Mouse (Mus musculus) stomach, postnatal 0 days (tissue): ENCODE results near the gene Clint1. TPM values are rescaled to one million over a fixed set of nuclear protein-coding genes. Genes with fewer than 3 reads are reported as not detected.

Experiments used
- ATAC-seq: fragments of 200-750 bp; cut with Nextera tagmentation; 2 replicates; pipeline ENCODE4 v1.8.0; 2017; ENCODE audit not compliant: low FRiP score, low TSS enrichment
- DNase-seq: peaks from one replicate; pipeline ENCODE4 v3.0.0-alpha.2; 2016; ENCODE audit warnings: low spot score
- H3K27ac ChIP-seq: fragments of 300-500 bp; sonication (generic); replicated peaks from 2 replicates; pipeline ENCODE4 v1.5.1; 2014; ENCODE audit warnings: mild to moderate bottlenecking, control low read depth
- H3K27me3 ChIP-seq: fragments of 300-500 bp; sonication (generic); 2 replicates; pipeline ENCODE4 v1.6.1; 2014; ENCODE audit warnings: low read length; ENCODE audit not compliant: control insufficient read depth, insufficient read depth
- H3K36me3 ChIP-seq: fragments of 300-500 bp; sonication (generic); 2 replicates; pipeline ENCODE4 v1.6.1; 2014; ENCODE audit warnings: low read length, mixed read lengths; ENCODE audit not compliant: control insufficient read depth, insufficient read depth
- H3K4me1 ChIP-seq: fragments of 300-500 bp; sonication (generic); replicated peaks from 2 replicates; pipeline ENCODE4 v1.6.1; 2014; ENCODE audit warnings: antibody characterized with exemption; ENCODE audit not compliant: control insufficient read depth, insufficient read depth
- H3K4me2 ChIP-seq: fragments of 300-500 bp; sonication (generic); replicated peaks from 2 replicates; pipeline ENCODE4 v1.6.1; 2014; ENCODE audit warnings: low read depth, mild to moderate bottlenecking, control low read depth, moderate library complexity
- H3K4me3 ChIP-seq: fragments of 300-500 bp; sonication (generic); 2 replicates; pipeline ENCODE4 v1.5.1; 2014; ENCODE audit warnings: low read depth, low read length, control low read depth
- H3K9ac ChIP-seq: fragments of 300-500 bp; sonication (generic); 2 replicates; pipeline ENCODE4 v1.6.1; 2014; ENCODE audit warnings: mild to moderate bottlenecking, low read length, control low read depth, mixed read lengths
- H3K9me3 ChIP-seq: fragments of 300-500 bp; sonication (generic); 2 replicates; pipeline ENCODE4 v1.6.1; 2016; ENCODE audit warnings: low read length; ENCODE audit not compliant: control insufficient read depth
- CTCF ChIP-seq: IDR thresholded peaks from 2 replicates; pipeline ENCODE4 v1.5.1; 2016; ENCODE audit warnings: antibody characterized with exemption, low read depth, mild to moderate bottlenecking, moderate library complexity
- EP300 ChIP-seq: optimal IDR thresholded peaks from 2 replicates; pipeline ENCODE3; 2016; ENCODE audit warnings: antibody characterized with exemption
- WGBS: fragments of 180-500 bp; shearing (Covaris S2); extraction: QIAGEN DNeasy Blood & Tissue Kit; methylation state at CpG from one replicate; pipeline ENCODE4 v1.1.7; 2014; 5-methylcytosine and 5-hydroxymethylcytosine counted together
- polyA plus RNA-seq: library from polyadenylated mRNA; unstranded; fragments of >200 nt; fragmentation: Nextera tagmentation; extraction: Ambion mirVana; gene quantifications from 2 replicates; pipeline ENCODE4 v1.2.1, GENCODE M21; 2015

Clint1 gene
- polyA plus RNA-seq, 1 experiment from 2014 or later = 56.8 TPM

DNA sequence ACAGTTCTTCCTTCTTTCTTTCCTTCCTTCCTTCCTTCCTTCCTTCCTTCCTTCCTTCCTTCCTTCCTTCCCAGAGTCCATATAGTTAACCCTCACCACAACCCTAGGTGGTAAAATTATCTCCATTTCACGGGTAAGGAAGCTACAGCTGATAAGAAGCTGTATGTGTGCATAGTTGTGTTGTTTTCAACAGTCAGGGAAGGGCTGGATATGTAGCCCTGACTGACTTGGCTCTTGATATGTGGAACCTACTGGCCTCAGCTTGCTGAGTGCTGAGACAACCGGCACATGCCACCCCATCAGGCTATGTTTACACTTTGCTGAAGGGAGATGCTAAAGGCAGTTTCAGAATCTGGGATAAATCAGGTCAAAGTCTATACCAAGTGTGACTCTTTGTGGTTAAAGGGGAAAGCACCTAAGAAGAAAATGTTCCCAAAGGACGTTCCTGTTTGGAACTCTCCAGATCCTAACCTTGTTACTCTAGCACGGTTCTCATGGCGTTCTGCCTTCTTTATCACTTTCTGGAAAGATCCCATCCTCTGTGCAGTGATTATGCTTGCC lies 14.5 kb upstream of the Clint1 start:
- Histone ChIP-seq H3K36me3 (no peaks in the 10 kb centered on the region), H3K4me3 (no peak overlapping the region), H3K9me3 (no peaks in the 10 kb centered on the region), H3K4me1 (no peaks in the 10 kb centered on the region; the same call in 1 of the 2 replicates), H3K9ac (no peak overlapping the region), H3K27ac (no peak overlapping the region), H3K4me2 (no peak overlapping the region), H3K27me3 (no peaks in the 10 kb centered on the region)
- no peak for DNase-seq
- TF ChIP-seq CTCF = no peak
- no peak for TF ChIP-seq EP300
- peak; percentile 24; the same call in 1 of the 2 replicates for ATAC-seq
- 64% methylated on average over 5 of the region's 5 CpGs for WGBS

DNA sequence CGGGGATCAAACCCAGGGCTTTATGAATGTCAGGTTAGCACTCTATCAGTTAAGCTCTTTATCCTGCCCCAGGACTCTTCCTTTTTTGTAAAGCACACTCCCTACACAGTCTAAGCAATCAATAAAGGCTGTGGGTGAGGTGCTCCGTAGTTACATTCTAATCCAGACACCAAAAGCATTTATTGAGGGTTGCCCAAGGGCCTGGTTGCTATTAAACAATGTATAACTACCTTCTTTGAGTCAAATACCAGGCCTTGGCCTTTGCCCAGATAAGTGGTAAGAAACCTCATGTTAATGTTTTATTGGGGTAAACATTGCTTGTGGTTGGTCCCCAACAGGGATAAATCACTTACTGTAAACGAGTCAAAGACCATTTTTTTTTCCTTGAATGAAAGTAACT lies 13.4 kb upstream of the Clint1 start:
- H3K4me1 ChIP-seq = no peaks in the 10 kb centered on the region; the same call in 1 of the 2 replicates
- peak overlapping the region; percentile 41 for H3K27ac ChIP-seq
- no peak overlapping the region for H3K4me2 ChIP-seq
- no peak overlapping the region for H3K4me3 ChIP-seq
- TF ChIP-seq EP300 = no peak
- TF ChIP-seq CTCF = no peak
- DNase-seq = peak; percentile 41
- no peaks in the 10 kb centered on the region for H3K27me3 ChIP-seq
- 25% methylated on average over 3 of the region's 3 CpGs for WGBS
- no peaks in the 10 kb centered on the region for H3K9me3 ChIP-seq
- H3K36me3 ChIP-seq = no peaks in the 10 kb centered on the region
- no peak overlapping the region for H3K9ac ChIP-seq
- peak; percentile 68; the same call in 1 of the 2 replicates for ATAC-seq

DNA sequence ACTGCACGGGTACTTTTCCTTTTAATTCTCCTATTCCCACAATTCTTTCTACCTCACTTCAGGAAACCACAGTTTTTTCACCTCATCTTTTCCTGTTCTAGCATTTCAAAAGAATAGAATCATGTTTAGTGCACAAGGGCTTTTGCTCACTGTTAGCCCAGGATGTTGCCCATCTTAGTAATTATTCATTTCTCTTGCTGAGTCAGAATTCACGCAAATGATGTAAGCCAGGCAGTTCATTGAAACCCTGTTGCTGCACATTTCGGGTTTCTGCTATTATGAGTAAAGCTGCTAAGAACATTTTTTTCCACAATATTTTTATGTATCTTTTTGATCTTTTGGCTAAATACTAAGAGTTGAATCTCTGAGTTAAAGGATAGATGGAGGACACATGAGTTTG lies 11.5 kb upstream of the Clint1 start:
- no peak overlapping the region for H3K4me2 ChIP-seq
- H3K4me3 ChIP-seq = no peak overlapping the region
- no peaks in the 10 kb centered on the region for H3K27me3 ChIP-seq
- no peak for TF ChIP-seq EP300
- H3K4me1 ChIP-seq = no peaks in the 10 kb centered on the region; the same call in 1 of the 2 replicates
- no peak for ATAC-seq
- no peak overlapping the region for H3K27ac ChIP-seq
- no peak for DNase-seq
- H3K9ac ChIP-seq = no peak overlapping the region
- H3K9me3 ChIP-seq = no peaks in the 10 kb centered on the region
- 82% methylated on average over 3 of the region's 3 CpGs for WGBS
- H3K36me3 ChIP-seq = no peaks in the 10 kb centered on the region

DNA sequence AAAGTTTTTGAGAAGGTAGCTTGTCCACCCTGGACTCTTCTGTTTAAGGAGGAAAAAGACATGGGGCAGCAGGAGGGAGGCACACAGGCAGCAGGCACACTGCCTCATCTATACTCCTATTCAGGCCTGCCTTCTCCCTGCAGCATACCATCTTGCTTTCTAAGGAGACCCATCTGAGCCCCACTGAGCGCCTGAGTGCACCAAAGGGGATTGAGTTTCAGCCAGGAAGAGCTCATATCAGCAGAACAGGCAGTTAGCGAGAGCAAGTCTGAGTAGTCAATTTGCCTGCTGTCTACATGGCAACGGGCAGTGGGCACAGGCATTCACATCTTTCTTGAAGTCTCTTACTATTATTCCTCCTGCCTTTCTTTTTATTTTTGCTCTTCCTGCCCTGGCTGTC lies 5.8 kb upstream of the Clint1 start:
- no peak for ATAC-seq
- H3K27ac ChIP-seq = no peak overlapping the region
- 56% methylated on average over 3 of the region's 3 CpGs for WGBS
- H3K9me3 ChIP-seq = no peaks in the 10 kb centered on the region
- H3K36me3 ChIP-seq = no peaks in the 10 kb centered on the region
- no peak overlapping the region for H3K9ac ChIP-seq
- H3K4me1 ChIP-seq = no peaks in the 10 kb centered on the region
- no peaks in the 10 kb centered on the region for H3K27me3 ChIP-seq
- no peak for DNase-seq
- H3K4me2 ChIP-seq = no peak overlapping the region
- no peak for TF ChIP-seq CTCF
- TF ChIP-seq EP300 = no peak
- no peak overlapping the region for H3K4me3 ChIP-seq

DNA sequence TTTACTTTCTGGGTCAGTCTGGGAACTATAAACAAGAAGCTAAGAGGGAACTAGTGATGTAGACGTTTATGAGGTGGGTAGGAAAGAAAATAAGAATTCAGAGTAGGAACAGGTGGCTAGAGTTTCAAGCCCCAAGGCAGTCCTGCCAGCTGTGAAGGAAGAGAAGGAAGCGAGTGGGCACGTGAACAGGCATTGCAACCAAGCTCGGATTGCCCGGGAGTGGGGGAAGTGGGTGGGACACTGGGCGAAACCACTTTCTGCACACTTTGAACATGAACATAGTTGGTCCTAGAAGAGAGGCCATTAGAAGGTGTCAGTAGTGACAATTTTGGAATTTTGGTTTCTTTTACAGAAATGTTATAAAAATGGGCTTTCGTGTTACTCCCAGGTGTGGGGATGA lies 4.3 kb upstream of the Clint1 start:
- no peaks in the 10 kb centered on the region for H3K4me1 ChIP-seq
- no peak overlapping the region for H3K9ac ChIP-seq
- H3K27me3 ChIP-seq = no peaks in the 10 kb centered on the region
- H3K4me3 ChIP-seq = no peak overlapping the region
- no peaks in the 10 kb centered on the region for H3K36me3 ChIP-seq
- no peak for ATAC-seq
- no peak overlapping the region for H3K27ac ChIP-seq
- H3K9me3 ChIP-seq = no peaks in the 10 kb centered on the region
- no peak for DNase-seq
- 69% methylated on average over 7 of the region's 7 CpGs for whole genome bisulfite sequencing
- H3K4me2 ChIP-seq = no peak overlapping the region
- TF ChIP-seq EP300 (no peak), CTCF (no peak)

DNA sequence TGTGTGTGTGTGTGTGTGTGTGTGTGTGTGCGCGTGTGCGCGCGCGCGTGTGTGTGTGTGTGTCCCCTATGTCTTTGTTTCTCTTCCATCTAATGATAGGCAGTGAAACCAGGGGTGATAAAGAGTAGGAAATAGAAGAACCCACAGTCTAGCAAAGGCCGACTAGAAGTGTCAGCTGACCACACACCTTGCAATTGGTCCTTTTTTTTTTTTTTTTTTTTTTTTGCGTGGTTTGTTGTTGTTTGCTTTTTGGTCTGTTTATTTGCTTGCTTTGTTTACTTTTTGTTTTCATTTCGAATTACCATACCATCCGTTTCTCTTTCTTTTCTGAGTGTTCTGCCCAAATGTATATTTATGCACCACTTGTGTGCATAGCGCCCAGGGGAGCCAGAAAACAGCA lies 3.6 kb upstream of the Clint1 start:
- TF ChIP-seq CTCF = no peak
- no peak for ATAC-seq
- Histone ChIP-seq H3K4me2 (no peak overlapping the region), H3K4me3 (no peak overlapping the region), H3K9ac (no peak overlapping the region), H3K36me3 (no peaks in the 10 kb centered on the region), H3K27ac (no peak overlapping the region), H3K27me3 (no peaks in the 10 kb centered on the region), H3K9me3 (no peaks in the 10 kb centered on the region), H3K4me1 (no peaks in the 10 kb centered on the region)
- WGBS = 86% methylated on average over 12 of the region's 12 CpGs
- DNase-seq = no peak
